Mouse (Mus musculus) liver, embryonic 14.5 days (tissue): Measurements from ENCODE around the gene Gm28553. TPM values are rescaled to one million over a fixed set of nuclear protein-coding genes. Genes with fewer than 3 reads are reported as not detected.
"Not testable (repeated sequence)": the region's sequence is repeated elsewhere in the genome, so short reads cannot be mapped to it uniquely, and the experiment has no call there.

Experiments
- ATAC-seq: fragments of 200-750 bp; cut with Nextera tagmentation; 2 replicates; pipeline ENCODE4 v1.8.0; 2017; ENCODE audit warnings: moderate number of reproducible peaks, mild to moderate bottlenecking, moderate library complexity; ENCODE audit not compliant: insufficient read depth
- DNase-seq, 3 experiments: peaks; one replicate each; pipeline ENCODE4 v3.0.0-alpha.2; 2012 to 2013; ENCODE audit warnings: low read depth in 3 of 3, low spot score in 3 of 3
- H3K27ac ChIP-seq: fragments of 300-500 bp; sonication (generic); 2 replicates; pipeline ENCODE4 v1.5.1; 2014; ENCODE audit warnings: moderate library complexity, mild to moderate bottlenecking, control low read depth, inconsistent platforms
- H3K27me3 ChIP-seq: fragments of 300-500 bp; sonication (generic); 2 replicates; pipeline ENCODE4 v1.6.1; 2014; ENCODE audit warnings: mild to moderate bottlenecking, low read length, moderate library complexity; ENCODE audit not compliant: control insufficient read depth, insufficient read depth
- H3K36me3 ChIP-seq: fragments of 300-500 bp; sonication (generic); replicated peaks from 2 replicates; pipeline ENCODE4 v1.6.1; 2014; ENCODE audit warnings: low read depth; ENCODE audit not compliant: control insufficient read depth, insufficient read depth
- H3K4me1 ChIP-seq, 2 experiments: fragments of 200-500 bp in 1 of 2; fragments of 300-500 bp in 1 of 2; sonication (generic) in 1 of 2; replicated peaks; 2 replicates each; pipeline ENCODE4 v1.6.1; 2012 to 2014; ENCODE audit warnings: antibody characterized with exemption in 1 of 2, inconsistent platforms in 1 of 2, low read length in 1 of 2; ENCODE audit not compliant: control insufficient read depth in 2 of 2, insufficient read depth in 2 of 2
- H3K4me2 ChIP-seq: fragments of 300-500 bp; sonication (generic); 2 replicates; pipeline ENCODE4 v1.6.1; 2014; ENCODE audit warnings: low read depth, mild to moderate bottlenecking, control low read depth, moderate library complexity
- H3K4me3 ChIP-seq, 2 experiments: fragments of 200-500 bp in 1 of 2; fragments of 300-500 bp in 1 of 2; sonication (generic) in 1 of 2; 2 replicates each; pipeline ENCODE4 v1.5.1; 2012 to 2014; ENCODE audit warnings: low read depth in 2 of 2, low read length in 2 of 2, mild to moderate bottlenecking in 2 of 2, control low read depth in 1 of 2, inconsistent platforms in 1 of 2, moderate library complexity in 1 of 2; ENCODE audit not compliant: insufficient read depth in 1 of 2
- H3K9ac ChIP-seq: fragments of 300-500 bp; sonication (generic); replicated peaks from 2 replicates; pipeline ENCODE4 v1.6.1; 2014; ENCODE audit warnings: mild to moderate bottlenecking, control low read depth, moderate library complexity
- H3K9me3 ChIP-seq: fragments of 300-500 bp; sonication (generic); 2 replicates; pipeline ENCODE4 v1.6.1; 2016; ENCODE audit warnings: low read length, mixed read lengths; ENCODE audit not compliant: control insufficient read depth
- WGBS: fragments of 180-500 bp; shearing (Covaris S2); extraction: QIAGEN DNeasy Blood & Tissue Kit; methylation state at CpG from one replicate; pipeline ENCODE4 v1.1.7; 2014; ENCODE audit not compliant: insufficient replicate concordance; 5-methylcytosine and 5-hydroxymethylcytosine counted together
- polyA plus RNA-seq, 2 experiments: library from polyadenylated mRNA; depleted of rRNA in 1 of 2; stranded (reverse) in 1 of 2; unstranded in 1 of 2; fragments of >200 nt; fragmentation: Nextera tagmentation in 1 of 2; extraction: Ambion mirVana in 1 of 2; gene quantifications; 2 replicates each; pipeline versions ENCODE4 v1.2.1 to v1.2.3; 2012 to 2014

Gene Gm28553
- polyA plus RNA-seq (2012; rRNA removed): not detected in 2 replicates
- not detected in 2 replicates for polyA plus RNA-seq (2014; fragmentation: Nextera tagmentation; extraction: Ambion mirVana)

- not testable (repeated sequence) for H3K9ac ChIP-seq, H3K9me3 ChIP-seq, H3K4me3 ChIP-seq, H3K4me2 ChIP-seq, H3K4me1 ChIP-seq, H3K36me3 ChIP-seq, H3K27me3 ChIP-seq, DNase-seq, H3K27ac ChIP-seq, ATAC-seq
- no CpG with 5 or more reads among the region's 5 CpGs for WGBS
Observed at GRCm38 (mm10) chrY:48856197-48856596, at the start of gene Gm28553. Gene Gm28553 (plus strand): TSS chrY:48856497.
